Mouse (Mus musculus) liver, postnatal 0 days (tissue): Measurements from ENCODE around the gene Pinlyp. TPM values are rescaled to one million over a fixed set of nuclear protein-coding genes. Genes with fewer than 3 reads are reported as not detected.

ENCODE experiments used
- ATAC-seq: fragments of 200-750 bp; cut with Nextera tagmentation; 2 replicates; pipeline ENCODE4 v1.8.0; 2017; ENCODE audit warnings: mild to moderate bottlenecking, moderate library complexity
- DNase-seq: peaks from one replicate; pipeline ENCODE4 v3.0.0-alpha.2; 2016
- H3K27ac ChIP-seq: fragments of 300-500 bp; sonication (generic); 2 replicates; pipeline ENCODE4 v1.5.1; 2014; ENCODE audit warnings: antibody characterized with exemption, moderate library complexity, mild to moderate bottlenecking, low read depth
- H3K27me3 ChIP-seq: fragments of 300-500 bp; sonication (generic); 2 replicates; pipeline ENCODE4 v1.6.1; 2014; ENCODE audit warnings: low read length, control low read depth, mixed read lengths; ENCODE audit not compliant: insufficient read depth
- H3K36me3 ChIP-seq: fragments of 300-500 bp; sonication (generic); replicated peaks from 2 replicates; pipeline ENCODE4 v1.6.1; 2014; ENCODE audit warnings: mild to moderate bottlenecking, control low read depth, low read length, moderate library complexity, mixed read lengths; ENCODE audit not compliant: insufficient read depth
- H3K4me1 ChIP-seq: fragments of 300-500 bp; sonication (generic); 2 replicates; pipeline ENCODE4 v1.6.1; 2014; ENCODE audit warnings: antibody characterized with exemption, mild to moderate bottlenecking, control low read depth; ENCODE audit not compliant: insufficient read depth
- H3K4me2 ChIP-seq: fragments of 300-500 bp; sonication (generic); 2 replicates; pipeline ENCODE4 v1.6.1; 2014; ENCODE audit warnings: low read depth, mild to moderate bottlenecking, low read length, moderate library complexity, mixed read lengths
- H3K4me3 ChIP-seq: fragments of 300-500 bp; sonication (generic); 2 replicates; pipeline ENCODE4 v1.5.1; 2014; ENCODE audit warnings: low read depth, low read length
- H3K9ac ChIP-seq: fragments of 300-500 bp; sonication (generic); replicated peaks from 2 replicates; pipeline ENCODE4 v1.6.1; 2014; ENCODE audit warnings: mild to moderate bottlenecking, moderate library complexity
- H3K9me3 ChIP-seq: fragments of 300-500 bp; sonication (generic); 2 replicates; pipeline ENCODE4 v1.6.1; 2016; ENCODE audit warnings: mild to moderate bottlenecking, control low read depth, low read length, mixed read lengths
- CTCF ChIP-seq: sonication (generic); IDR thresholded peaks from 2 replicates; pipeline ENCODE4 v1.5.1; 2016; ENCODE audit warnings: antibody characterized with exemption, low read depth
- EP300 ChIP-seq: IDR thresholded peaks from 2 replicates; pipeline ENCODE4 v1.6.1; 2016; ENCODE audit warnings: antibody characterized with exemption, low read depth, mild to moderate bottlenecking
- WGBS: fragments of 180-500 bp; shearing (Covaris S2); extraction: QIAGEN DNeasy Blood & Tissue Kit; methylation state at CpG from one replicate; pipeline ENCODE4 v1.1.7; 2014; ENCODE audit not compliant: insufficient replicate concordance; 5-methylcytosine and 5-hydroxymethylcytosine counted together
- polyA plus RNA-seq: library from polyadenylated mRNA; unstranded; fragments of >200 nt; fragmentation: Nextera tagmentation; extraction: Ambion mirVana; gene quantifications from 2 replicates; pipeline ENCODE4 v1.2.1, GENCODE M21; 2015

The Pinlyp gene
- polyA plus RNA-seq, 1 experiment from 2014 or later: not detected

DNA sequence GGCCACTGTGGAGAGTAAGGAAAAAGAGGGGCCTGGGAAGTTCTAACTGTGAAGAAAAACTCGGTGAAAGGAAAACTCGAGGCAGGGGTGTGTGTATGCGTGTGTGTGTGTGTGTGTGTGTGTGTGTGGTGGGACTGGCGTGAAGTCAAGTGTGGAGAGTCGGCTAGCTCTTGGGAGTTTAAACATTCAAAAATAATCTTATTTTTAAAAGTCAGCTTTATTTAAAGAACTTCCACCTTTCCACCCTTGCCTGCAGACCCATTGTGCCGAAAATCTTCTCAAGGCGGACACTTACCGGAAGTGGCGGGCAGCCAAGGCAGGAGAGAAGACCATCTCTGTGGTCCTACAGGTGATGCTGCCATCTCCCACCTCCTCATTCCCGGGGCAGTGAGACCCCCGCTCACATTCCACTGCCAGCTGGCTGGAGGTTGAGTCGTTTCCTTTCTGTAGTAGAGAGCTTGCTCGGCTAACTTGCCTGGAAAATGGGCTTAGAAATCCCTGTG is 1.7 kb upstream of the Pinlyp start:
- H3K27ac ChIP-seq: peak overlapping the region; percentile 45; the same call in 1 of the 2 replicates

GRCm38 (mm10) chr7:24546634-24547389 is 894 bp upstream of the Pinlyp start:
- TF ChIP-seq CTCF (no peak), EP300 (no peak)
- 0 out of 2 replicates have a peak, but pooled peaks cover 3% of the 10 kb centered on the region for H3K9me3 ChIP-seq
- H3K27me3 ChIP-seq: no peaks in the 10 kb centered on the region
- peak overlapping the region; percentile 91 for H3K4me2 ChIP-seq
- peak; percentile 99 for DNase-seq
- H3K4me1 ChIP-seq: peaks cover 15% of the 10 kb centered on the region
- under 1% methylated on average over 57 of the region's 57 CpGs for WGBS
- H3K36me3 ChIP-seq: 0 out of 2 replicates have a peak, but pooled peaks cover 2% of the 10 kb centered on the region
- peak overlapping the region; percentile 74 for H3K27ac ChIP-seq
- peak overlapping the region; percentile 81 for H3K4me3 ChIP-seq
- peak overlapping the region; percentile 85 for H3K9ac ChIP-seq
- peak; percentile 100 for ATAC-seq

More for the DNA sequence above, 1.7 kb upstream of the Pinlyp start:
- Histone ChIP-seq H3K36me3 (0 out of 2 replicates have a peak, but pooled peaks cover 2% of the 10 kb centered on the region), H3K4me2 (peak overlapping the region; percentile 91), H3K9ac (peak overlapping the region; percentile 85), H3K4me3 (peak overlapping the region; percentile 81), H3K4me1 (peaks cover 15% of the 10 kb centered on the region), H3K9me3 (0 out of 2 replicates have a peak, but pooled peaks cover 3% of the 10 kb centered on the region), H3K27me3 (no peaks in the 10 kb centered on the region)
- ATAC-seq (no peak), DNase-seq (no peak)
- TF ChIP-seq EP300: no peak
- no peak for TF ChIP-seq CTCF
- WGBS: 27% methylated on average over 13 of the region's 13 CpGs

DNA sequence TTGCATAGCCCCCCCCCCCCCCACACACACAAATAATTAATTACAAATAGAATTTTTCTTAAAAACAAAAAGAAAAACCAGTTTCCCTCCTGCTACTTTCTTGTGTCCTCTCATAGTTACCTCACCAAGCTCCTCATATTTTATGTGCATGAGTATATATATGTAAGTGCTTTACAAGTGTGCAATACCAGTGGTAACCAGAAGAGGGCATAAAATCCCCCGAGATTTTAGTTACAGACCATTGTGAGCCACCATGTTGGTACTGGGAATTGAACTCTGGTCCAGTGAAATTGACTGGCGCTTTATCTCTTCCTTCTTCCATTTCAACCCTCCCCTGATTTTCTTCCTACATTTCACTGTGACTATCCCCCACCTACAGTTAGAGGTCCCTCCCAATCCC is 1.4 kb downstream of the Pinlyp start:
- ATAC-seq (no peak), DNase-seq (no peak)
- no peak overlapping the region for H3K9ac ChIP-seq
- no peak overlapping the region for H3K4me3 ChIP-seq
- no peak for TF ChIP-seq EP300
- peak; percentile 47 for TF ChIP-seq CTCF
- H3K27ac ChIP-seq: no peak overlapping the region
- no peaks in the 10 kb centered on the region for H3K27me3 ChIP-seq
- WGBS: 66% methylated on average over 2 of the region's 2 CpGs
- peaks cover 13% of the 10 kb centered on the region for H3K4me1 ChIP-seq
- H3K9me3 ChIP-seq: 0 out of 2 replicates have a peak, but pooled peaks cover 3% of the 10 kb centered on the region
- no peak overlapping the region for H3K4me2 ChIP-seq
- 0 out of 2 replicates have a peak, but pooled peaks cover 2% of the 10 kb centered on the region for H3K36me3 ChIP-seq

- Histone ChIP-seq H3K4me1 (peaks cover 5% of the 10 kb centered on the region; the same call in 1 of the 2 replicates), H3K27ac (no peak overlapping the region), H3K4me3 (no peak overlapping the region), H3K4me2 (no peak overlapping the region), H3K36me3 (peaks cover 7% of the 10 kb centered on the region; the same call in 1 of the 2 replicates), H3K9me3 (0 out of 2 replicates have a peak, but pooled peaks cover 3% of the 10 kb centered on the region), H3K9ac (no peak overlapping the region), H3K27me3 (no peaks in the 10 kb centered on the region)
- TF ChIP-seq EP300: no peak
- no peak for TF ChIP-seq CTCF
- 82% methylated on average over 4 of the region's 4 CpGs for WGBS
- ATAC-seq (no peak), DNase-seq (no peak)
Measured at GRCm38 (mm10) chr7:24539686-24540085, 6.2 kb downstream of the Pinlyp start.

DNA sequence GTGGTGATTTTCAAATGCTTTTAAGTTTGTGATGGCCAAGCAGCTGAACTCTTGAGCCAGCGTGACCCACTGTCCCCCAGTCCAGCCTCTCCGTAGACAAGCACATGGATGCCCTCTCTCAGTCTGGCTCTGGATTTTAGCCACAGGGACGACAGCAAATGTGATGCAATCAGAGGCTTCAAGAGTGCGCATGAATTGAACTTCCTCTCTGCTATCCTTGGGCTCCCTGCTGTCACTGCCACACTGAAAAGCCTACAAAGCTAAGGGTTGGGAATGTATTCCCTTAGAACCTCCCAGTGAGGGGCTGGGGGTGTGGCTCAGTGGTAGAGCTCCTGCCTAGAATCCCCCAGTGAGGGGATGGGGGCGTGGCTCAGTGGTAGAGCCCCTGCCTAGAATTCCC is 7.2 kb downstream of the Pinlyp start:
- Histone ChIP-seq H3K4me2 (no peak overlapping the region), H3K9me3 (no peaks in the 10 kb centered on the region), H3K27ac (no peak overlapping the region), H3K27me3 (no peaks in the 10 kb centered on the region), H3K36me3 (peaks cover 17% of the 10 kb centered on the region), H3K4me1 (peaks cover 5% of the 10 kb centered on the region; the same call in 1 of the 2 replicates), H3K9ac (no peak overlapping the region), H3K4me3 (no peak overlapping the region)
- DNase-seq (no peak), ATAC-seq (no peak; the same call in 1 of the 2 replicates)
- WGBS: 46% methylated on average over 5 of the region's 5 CpGs
- TF ChIP-seq CTCF: no peak
- no peak for TF ChIP-seq EP300

DNA sequence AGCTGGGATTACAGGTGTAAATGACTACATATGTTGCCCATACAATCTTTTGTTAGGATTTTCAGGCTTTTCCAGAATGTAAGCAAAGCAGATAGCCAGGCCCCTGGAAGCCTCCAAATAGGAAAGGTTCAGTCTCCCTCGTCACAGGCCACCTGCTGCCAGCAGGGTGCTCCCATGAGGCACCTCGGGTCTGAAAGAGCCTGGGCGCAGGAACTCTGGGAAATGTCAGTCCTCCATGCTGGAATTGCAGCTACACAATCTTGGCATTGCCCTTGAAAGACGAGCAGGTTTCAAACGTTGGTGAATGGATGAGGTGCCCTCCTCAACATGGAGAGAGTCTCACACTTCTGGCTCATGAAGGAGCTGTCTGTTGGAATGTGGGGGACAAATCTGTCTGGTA is 7.8 kb downstream of the Pinlyp start:
- H3K27ac ChIP-seq: no peak overlapping the region
- no peak overlapping the region for H3K9ac ChIP-seq
- DNase-seq (no peak), ATAC-seq (no peak)
- no peaks in the 10 kb centered on the region for H3K9me3 ChIP-seq
- no peaks in the 10 kb centered on the region for H3K27me3 ChIP-seq
- no peak overlapping the region for H3K4me2 ChIP-seq
- H3K4me3 ChIP-seq: no peak overlapping the region
- peaks cover 22% of the 10 kb centered on the region for H3K36me3 ChIP-seq
- 37% methylated on average over 5 of the region's 5 CpGs for WGBS
- peaks cover 5% of the 10 kb centered on the region; the same call in 1 of the 2 replicates for H3K4me1 ChIP-seq
- no peak for TF ChIP-seq EP300
- TF ChIP-seq CTCF: 0 out of 2 replicates have a peak, but pooled peaks have one; percentile 4
